Mouse (Mus musculus) limb, embryonic 11.5 days (tissue): ENCODE measurements around the gene Zcchc8. TPM values are rescaled to one million over a fixed set of nuclear protein-coding genes. Genes with fewer than 3 reads are reported as not detected.
"Not testable (repeated sequence)": the region's sequence is repeated elsewhere in the genome, so short reads cannot be mapped to it uniquely, and the experiment has no call there.

Source experiments
- ATAC-seq: fragments of 200-750 bp; cut with Nextera tagmentation; 2 replicates; pipeline ENCODE4 v1.8.0; 2017; ENCODE audit warnings: low read depth; ENCODE audit not compliant: insufficient number of reproducible peaks, low FRiP score, low TSS enrichment
- DNase-seq: peaks from one replicate; pipeline ENCODE4 v3.0.0-alpha.2; 2015; ENCODE audit warnings: low spot score
- H3K27ac ChIP-seq: fragments of 300-500 bp; sonication (generic); replicated peaks from 2 replicates; pipeline ENCODE4 v1.5.1; 2014; ENCODE audit warnings: low read depth, mild to moderate bottlenecking, low read length
- H3K27me3 ChIP-seq: fragments of 300-500 bp; sonication (generic); 2 replicates; pipeline ENCODE4 v1.6.1; 2014; ENCODE audit warnings: mild to moderate bottlenecking, low read length, mixed read lengths; ENCODE audit not compliant: control insufficient read depth, insufficient read depth
- H3K36me3 ChIP-seq: fragments of 300-500 bp; sonication (generic); 2 replicates; pipeline ENCODE4 v1.6.1; 2014; ENCODE audit warnings: mild to moderate bottlenecking, low read length, moderate library complexity, mixed read lengths; ENCODE audit not compliant: control insufficient read depth, insufficient read depth
- H3K4me1 ChIP-seq: fragments of 300-500 bp; sonication (generic); 2 replicates; pipeline ENCODE4 v1.6.1; 2014; ENCODE audit warnings: low read length, mixed read lengths; ENCODE audit not compliant: control insufficient read depth, insufficient read depth
- H3K4me2 ChIP-seq: fragments of 300-500 bp; sonication (generic); 2 replicates; pipeline ENCODE4 v1.6.1; 2014; ENCODE audit warnings: low read depth, mild to moderate bottlenecking, moderate library complexity; ENCODE audit not compliant: severe bottlenecking
- H3K4me3 ChIP-seq: fragments of 300-500 bp; sonication (generic); 2 replicates; pipeline ENCODE4 v1.5.1; 2014; ENCODE audit warnings: low read depth, low read length
- H3K9ac ChIP-seq: fragments of 300-500 bp; sonication (generic); 2 replicates; pipeline ENCODE4 v1.6.1; 2014; ENCODE audit warnings: mild to moderate bottlenecking, low read length
- H3K9me3 ChIP-seq: fragments of 300-500 bp; sonication (generic); 2 replicates; pipeline ENCODE4 v1.6.1; 2016; ENCODE audit warnings: low read length; ENCODE audit not compliant: control insufficient read depth
- WGBS: fragments of 180-500 bp; shearing (Covaris S2); extraction: QIAGEN DNeasy Blood & Tissue Kit; methylation state at CpG from one replicate; pipeline ENCODE4 v1.1.7; 2014; 5-methylcytosine and 5-hydroxymethylcytosine counted together
- polyA plus RNA-seq: library from polyadenylated mRNA; unstranded; fragments of >200 nt; fragmentation: Nextera tagmentation; extraction: Ambion mirVana; gene quantifications from 2 replicates; pipeline ENCODE4 v1.2.1, GENCODE M21; 2014

Zcchc8 gene
- polyA plus RNA-seq: 100 and 106 TPM in 2 replicates

DNA sequence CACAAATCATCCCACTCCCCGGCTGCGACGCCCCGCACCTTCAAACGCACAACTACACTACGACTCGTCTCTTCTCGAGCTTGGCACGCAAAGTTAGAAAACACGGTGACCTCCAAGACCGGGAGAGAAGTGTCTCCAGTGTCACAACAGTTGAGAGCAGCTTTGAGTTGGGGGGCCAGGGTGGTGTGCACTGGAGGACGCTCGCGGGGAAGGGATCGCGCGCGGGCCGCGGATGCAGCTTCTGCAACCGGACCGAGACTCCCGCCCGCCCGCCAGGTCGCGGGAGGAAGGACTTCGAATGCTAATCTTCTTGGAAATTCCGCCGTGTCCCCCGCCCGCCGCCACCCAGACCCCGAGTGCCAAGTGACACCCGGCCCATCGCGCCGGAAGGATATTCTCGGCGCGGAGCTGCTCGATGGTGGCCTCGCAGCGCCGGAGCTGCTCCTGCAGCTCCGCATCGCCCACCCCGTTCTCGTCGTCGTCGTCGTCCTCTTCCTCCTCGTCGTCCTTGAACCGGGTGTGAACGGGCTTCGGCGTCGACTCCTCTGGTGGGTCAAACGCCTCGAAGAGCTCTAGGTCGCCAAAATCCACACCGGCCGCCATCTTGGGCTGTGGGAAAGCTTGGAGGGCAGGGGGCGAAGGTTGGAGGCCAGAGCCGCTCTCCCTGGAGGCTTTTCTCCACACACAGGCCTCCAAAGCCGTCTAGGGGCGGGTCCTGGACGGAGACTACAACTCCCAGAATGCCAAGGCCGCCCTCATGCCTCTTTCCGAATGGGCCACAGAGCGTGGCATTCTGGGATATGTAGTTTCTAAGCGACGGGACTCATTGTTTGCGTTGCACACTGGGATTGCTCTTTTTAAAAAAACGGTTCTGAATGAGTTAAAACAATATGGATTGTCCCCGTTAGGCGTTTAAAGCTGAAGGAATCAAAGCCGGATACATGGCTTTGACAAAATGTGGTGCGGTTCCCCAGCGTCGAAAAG lies at the start of gene Zcchc8:
Gene Zcchc8 (minus strand): TSS at position 773 of the 984 bp plus-strand sequence.
- Histone ChIP-seq H3K4me1 (peaks cover 12% of the 10 kb centered on the region; the same call in 1 of the 2 replicates), H3K4me2 (peak within 1 kb of the TSS; percentile 57), H3K27ac (peak within 1 kb of the TSS; percentile 78), H3K9ac (peak within 1 kb of the TSS; percentile 86), H3K4me3 (peak within 1 kb of the TSS; percentile 85), H3K9me3 (no peaks in the 10 kb centered on the region), H3K36me3 (peaks cover 3% of the 10 kb centered on the region; the same call in 1 of the 2 replicates), H3K27me3 (no peaks in the 10 kb centered on the region)
- under 1% methylated on average over 83 of the region's 83 CpGs for WGBS
- ATAC-seq: peak; percentile 100
- DNase-seq: peak; percentile 98

DNA sequence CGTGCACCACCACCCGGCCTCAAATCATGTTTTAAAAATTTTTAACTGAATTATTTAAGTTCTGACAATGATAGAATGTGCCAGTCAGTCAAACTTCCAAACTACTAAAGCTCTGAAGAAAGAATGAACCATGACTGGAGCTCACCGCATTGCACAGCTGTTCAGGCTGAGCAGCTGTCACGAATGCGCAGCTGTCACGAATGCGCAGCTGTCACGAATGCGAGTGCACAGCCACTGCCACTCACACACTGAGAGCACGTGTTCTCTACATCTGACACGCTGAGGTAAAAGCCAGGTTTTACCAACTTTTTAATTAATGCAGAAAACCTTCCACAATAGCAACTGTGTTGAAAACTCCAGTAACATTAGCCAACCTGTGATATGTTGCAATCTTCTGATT lies 45.6 kb upstream of the Zcchc8 start:
- WGBS: 95% methylated on average over 11 of the region's 11 CpGs
- H3K4me2 ChIP-seq, H3K4me1 ChIP-seq, ATAC-seq, H3K9me3 ChIP-seq, H3K27ac ChIP-seq, H3K4me3 ChIP-seq, H3K27me3 ChIP-seq, DNase-seq, H3K9ac ChIP-seq: not testable (repeated sequence)
- H3K36me3 ChIP-seq: peaks cover 22% of the 10 kb centered on the region; the same call in 1 of the 2 replicates

DNA sequence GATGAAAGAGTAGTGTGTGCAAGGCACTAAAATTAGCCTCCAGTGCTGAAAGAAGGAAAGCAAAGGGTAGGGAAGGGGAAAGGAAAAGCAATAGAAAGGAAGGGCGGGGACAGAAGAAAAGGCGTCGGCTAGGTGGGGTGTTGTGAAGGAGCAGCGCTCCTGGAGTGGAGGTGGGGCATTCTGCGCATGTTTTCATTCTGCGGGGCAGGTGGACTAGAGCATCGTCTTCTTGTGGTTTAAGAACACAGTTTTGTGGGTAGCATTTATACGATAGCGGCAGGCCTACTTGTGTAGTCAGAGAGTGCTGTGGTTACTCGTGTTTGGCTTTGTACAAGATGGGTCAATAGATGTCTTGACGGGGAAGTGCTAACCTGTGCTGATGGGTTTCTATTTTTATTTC lies 44.6 kb upstream of the Zcchc8 start:
- Histone ChIP-seq H3K4me3 (no peak overlapping the region), H3K4me1 (no peaks in the 10 kb centered on the region), H3K27me3 (no peaks in the 10 kb centered on the region), H3K9me3 (no peaks in the 10 kb centered on the region), H3K9ac (no peak overlapping the region), H3K27ac (no peak overlapping the region), H3K36me3 (peaks cover 26% of the 10 kb centered on the region), H3K4me2 (no peak overlapping the region)
- ATAC-seq (no peak), DNase-seq (no peak)
- 94% methylated on average over 11 of the region's 11 CpGs for WGBS

DNA sequence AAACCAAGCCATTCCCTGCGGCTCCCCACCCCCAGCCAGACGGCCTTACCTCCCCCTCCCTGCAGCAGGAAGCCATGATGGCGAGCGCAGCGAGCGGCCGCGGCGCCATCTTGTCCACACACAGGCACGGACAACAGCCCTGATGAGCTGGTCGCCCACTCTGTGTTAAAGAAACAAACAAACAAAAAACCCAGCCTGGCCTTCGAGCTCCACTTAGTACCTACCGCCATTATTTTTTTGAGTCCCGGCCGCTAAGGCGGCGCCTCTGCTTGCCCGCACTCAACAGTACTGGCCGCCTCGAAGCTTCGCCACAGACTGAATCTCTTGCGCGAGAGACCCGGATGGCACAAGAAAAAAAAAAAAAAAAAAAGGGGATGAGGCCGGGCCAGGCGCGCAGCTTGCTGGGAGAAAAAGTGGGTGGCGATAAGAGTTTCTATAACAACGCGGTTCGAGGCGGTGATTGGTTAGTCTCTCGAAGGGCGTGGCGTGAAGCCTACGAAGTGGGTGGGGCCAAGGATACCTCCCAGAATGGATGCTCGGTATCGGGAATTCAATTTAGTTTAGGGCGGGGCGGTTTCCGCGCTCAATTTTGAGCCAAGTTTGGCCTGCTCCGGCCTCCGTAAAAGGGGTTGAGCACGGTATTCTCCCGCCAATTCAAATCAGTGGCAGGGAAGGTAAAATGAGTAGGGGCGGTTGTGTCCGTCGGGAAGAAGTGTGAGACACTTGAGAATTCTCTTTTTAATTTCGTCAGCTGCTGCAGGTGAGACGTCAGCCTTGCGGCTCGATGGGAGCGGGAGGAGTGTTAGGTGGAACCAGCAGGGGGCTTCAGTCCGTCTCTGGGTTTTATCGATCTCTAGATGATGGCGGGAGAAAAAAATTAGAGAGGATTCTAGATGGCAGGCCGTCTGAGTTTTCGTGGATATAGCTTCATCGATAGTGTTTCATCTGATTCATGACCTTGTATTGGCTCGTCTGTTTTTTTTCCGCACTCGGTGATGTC lies 28.5 kb upstream of the Zcchc8 start, which contains the start of the genes Rsrc2 and Kntc1:
Gene Rsrc2 (minus strand): TSS at position 350 of the 1,000 bp plus-strand sequence.
Gene Kntc1 (plus strand): TSS at position 652 of the 1,000 bp plus-strand sequence.
- peak within 1 kb of the TSS; percentile 86 for H3K27ac ChIP-seq
- no peaks in the 10 kb centered on the region for H3K27me3 ChIP-seq
- peaks cover 6% of the 10 kb centered on the region for H3K36me3 ChIP-seq
- ATAC-seq (peak; percentile 98), DNase-seq (peak; percentile 99)
- peaks cover 10% of the 10 kb centered on the region; the same call in 1 of the 2 replicates for H3K4me1 ChIP-seq
- no peaks in the 10 kb centered on the region for H3K9me3 ChIP-seq
- peak within 1 kb of the TSS; percentile 81 for H3K4me3 ChIP-seq
- WGBS: under 1% methylated on average over 63 of the region's 63 CpGs
- H3K4me2 ChIP-seq: peak within 1 kb of the TSS; percentile 75
- H3K9ac ChIP-seq: peak within 1 kb of the TSS; percentile 83

DNA sequence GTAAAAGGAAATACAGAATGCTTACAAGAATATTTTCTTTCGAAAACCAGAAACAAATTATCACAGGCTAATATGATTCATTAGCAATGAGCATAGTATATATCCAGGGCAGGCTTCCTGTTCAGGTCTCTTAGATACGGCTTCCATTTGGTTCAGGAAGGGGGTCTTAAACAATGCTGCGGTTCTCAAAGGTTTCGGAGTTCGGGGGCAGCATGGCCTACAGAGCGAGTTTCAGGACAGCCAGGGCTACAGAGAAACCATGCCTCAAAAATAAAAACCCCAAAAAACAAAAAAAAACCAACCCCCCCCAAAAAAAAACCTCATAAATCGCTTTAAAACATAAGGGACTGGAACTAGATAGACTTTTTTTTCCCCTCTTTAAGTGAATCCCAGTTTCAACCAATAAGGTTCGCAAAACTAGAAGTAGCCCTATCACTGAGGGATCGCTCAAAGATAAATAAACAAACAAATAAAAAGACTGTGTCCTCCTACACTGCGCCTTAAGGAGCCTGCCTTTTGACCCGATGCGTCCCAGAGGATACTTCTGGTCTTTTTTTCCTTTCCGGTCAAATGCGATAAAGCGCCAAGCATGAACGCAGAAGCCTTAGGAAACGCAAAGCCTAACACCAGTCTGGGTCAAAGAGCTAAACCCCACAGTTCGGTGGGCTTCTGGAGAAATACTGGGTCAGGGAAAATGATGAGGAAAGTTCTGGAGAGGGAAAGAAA lies 27.6 kb upstream of the Zcchc8 start:
- peaks cover 10% of the 10 kb centered on the region; the same call in 1 of the 2 replicates for H3K4me1 ChIP-seq
- peak overlapping the region; percentile 81 for H3K4me3 ChIP-seq
- H3K9me3 ChIP-seq: no peaks in the 10 kb centered on the region
- H3K36me3 ChIP-seq: peaks cover 2% of the 10 kb centered on the region
- DNase-seq: peak; percentile 36
- peak overlapping the region; percentile 75 for H3K4me2 ChIP-seq
- no peaks in the 10 kb centered on the region for H3K27me3 ChIP-seq
- H3K27ac ChIP-seq: peak overlapping the region; percentile 86
- WGBS: 1% methylated on average over 18 of the region's 18 CpGs
- peak overlapping the region; percentile 83 for H3K9ac ChIP-seq
- no peak for ATAC-seq

DNA sequence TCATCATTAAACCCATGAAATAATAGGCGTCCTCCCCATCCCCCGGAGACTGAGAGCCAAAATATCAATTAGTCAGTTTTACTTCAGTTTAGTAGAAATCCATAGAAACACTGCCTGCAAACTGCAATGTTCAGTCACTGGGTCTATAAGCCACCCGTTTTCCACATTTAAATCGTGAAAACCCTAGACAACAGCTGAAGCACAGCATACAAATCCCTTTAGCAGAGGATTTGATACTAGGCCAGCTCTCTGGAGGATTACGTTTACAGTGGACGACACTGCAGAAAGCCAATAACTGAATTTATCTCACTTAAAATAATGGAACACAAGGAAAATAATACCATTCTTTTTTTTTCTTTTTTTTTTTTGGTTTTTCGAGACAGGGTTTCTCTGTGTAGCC lies 26.7 kb upstream of the Zcchc8 start:
- peaks cover 10% of the 10 kb centered on the region; the same call in 1 of the 2 replicates for H3K4me1 ChIP-seq
- ATAC-seq: no peak
- H3K4me2 ChIP-seq: peak overlapping the region; percentile 75
- no peak overlapping the region for H3K27ac ChIP-seq
- peak overlapping the region; percentile 1; the same call in 1 of the 2 replicates for H3K9ac ChIP-seq
- H3K4me3 ChIP-seq: peak overlapping the region; percentile 81
- DNase-seq: no peak
- H3K9me3 ChIP-seq: no peaks in the 10 kb centered on the region
- no peaks in the 10 kb centered on the region for H3K27me3 ChIP-seq
- H3K36me3 ChIP-seq: peaks cover under 1% of the 10 kb centered on the region; the same call in 1 of the 2 replicates
- 42% methylated on average over 7 of the region's 7 CpGs for WGBS

DNA sequence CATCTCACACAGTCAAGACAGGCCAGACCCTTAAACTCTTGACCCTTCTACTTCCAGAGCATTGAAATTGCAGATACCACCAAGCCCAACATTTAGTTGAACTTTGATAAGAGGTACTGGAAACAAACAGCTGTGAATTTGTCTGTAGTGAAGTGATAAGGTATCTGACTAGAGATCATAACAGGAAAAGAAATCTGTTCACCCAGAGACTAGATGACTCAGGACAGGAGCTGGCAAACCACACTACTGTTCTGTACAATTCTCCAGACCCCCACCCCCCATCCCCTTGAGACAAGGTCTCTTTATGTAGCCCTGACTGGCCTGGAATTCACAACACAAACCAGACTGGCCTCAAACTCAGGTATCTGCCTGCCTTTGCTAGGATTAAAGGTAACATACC lies 25.4 kb upstream of the Zcchc8 start:
- Histone ChIP-seq H3K4me2 (peak overlapping the region; percentile 75), H3K4me3 (no peak overlapping the region), H3K4me1 (peaks cover 10% of the 10 kb centered on the region; the same call in 1 of the 2 replicates), H3K27me3 (no peaks in the 10 kb centered on the region), H3K9ac (no peak overlapping the region), H3K36me3 (no peaks in the 10 kb centered on the region; the same call in 1 of the 2 replicates), H3K9me3 (no peaks in the 10 kb centered on the region), H3K27ac (no peak overlapping the region)
- ATAC-seq (no peak), DNase-seq (no peak)
